Mouse (Mus musculus) megakaryocyte progenitor cell, adult 5-6 weeks (primary cell): ENCODE measurements around the gene Gm40193. TPM values are rescaled to one million over a fixed set of nuclear protein-coding genes. Genes with fewer than 3 reads are reported as not detected.
A peak's percentile ranks its signal among the peaks of the same experiment; 100 is the strongest.

ENCODE experiments used
- ATAC-seq: replicated peaks from 2 replicates; pipeline ENCODE4 v1.8.0; 2016; ENCODE audit warnings: mild to moderate bottlenecking, moderate TSS enrichment, inconsistent platforms; ENCODE audit not compliant: poor library complexity
- total RNA-seq, 2 experiments: library from RNA; stranded (forward) in 1 of 2; stranded (reverse) in 1 of 2; fragments of 157-497, 149-512 nt in 1 of 2; fragments of 200-1000 nt in 1 of 2; gene quantifications; 2 replicates each; pipeline versions ENCODE4 v1.2.3 to v1.2.4; 2015 to 2017

Gene Gm40193
- total RNA-seq (2015) = not detected in 2 replicates
- total RNA-seq (2017) = not detected in 2 replicates

GRCm38 (mm10) chr11:70532839-70533238 lies at the start of gene Gm40193:
Gm40193 (minus strand) TSS chr11:70532939.
- ATAC-seq = no peak

DNA sequence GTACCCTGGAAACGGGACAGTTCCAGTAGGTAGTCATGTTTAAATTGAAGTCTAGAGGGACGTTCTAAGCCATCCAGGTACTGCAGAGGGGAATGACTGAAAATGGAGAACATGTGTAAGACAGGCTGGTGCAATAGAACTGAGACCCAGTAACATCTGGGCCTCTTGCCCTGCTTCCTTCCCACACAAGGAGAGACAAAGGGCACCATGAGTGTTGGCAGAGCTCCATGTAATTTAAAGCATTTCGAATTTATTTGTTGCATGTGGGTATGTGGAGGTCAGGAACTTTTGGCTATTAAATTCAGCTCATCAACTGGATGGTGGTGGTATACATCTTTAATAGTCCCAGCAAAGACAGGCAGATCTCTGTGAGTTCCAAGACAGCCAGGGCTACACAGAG lies 49.5 kb upstream of the Gm40193 start:
- ATAC-seq = no peak

DNA sequence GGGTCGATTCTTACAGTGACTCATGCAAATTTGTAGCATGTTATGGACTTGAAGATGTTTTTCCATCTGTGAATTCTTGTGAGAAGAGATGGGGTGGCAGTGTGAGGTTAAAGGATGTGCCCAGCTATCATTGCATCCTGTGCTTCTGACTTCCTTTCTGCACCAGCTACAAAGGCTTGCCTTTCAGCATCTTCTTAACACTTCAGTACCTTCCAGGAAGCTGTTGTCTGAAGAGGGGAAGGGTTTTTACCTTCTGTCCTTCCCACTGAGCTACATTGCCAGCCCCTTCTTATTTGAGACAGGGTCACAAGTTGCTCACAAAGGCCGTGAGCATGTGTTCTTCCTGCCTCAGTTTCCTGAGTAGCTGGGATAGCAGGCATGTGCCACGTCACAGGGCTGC lies 48.2 kb upstream of the Gm40193 start:
- ATAC-seq = no peak

DNA sequence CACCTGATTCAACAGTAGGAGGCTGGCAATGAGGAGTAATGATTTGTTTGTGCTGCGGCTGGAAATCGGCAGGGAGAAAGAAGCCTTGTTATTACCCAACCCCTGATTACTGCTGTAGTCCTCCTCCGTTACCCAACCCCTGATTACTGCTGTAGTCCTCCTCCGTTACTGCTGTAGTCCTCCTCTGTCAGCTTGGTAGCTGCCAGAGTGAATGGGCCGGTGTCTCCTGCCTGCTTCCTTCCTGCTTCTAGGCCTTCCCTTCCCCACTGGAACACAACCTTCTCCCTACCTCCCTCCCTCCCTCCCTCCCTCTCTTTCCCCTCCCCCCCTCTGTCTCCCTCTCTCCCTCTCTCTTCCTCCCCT lies 47.6 kb upstream of the Gm40193 start:
- peak; percentile 33; the same call in 1 of the 2 replicates for ATAC-seq

GRCm38 (mm10) chr11:70579710-70580357 lies 47.1 kb upstream of the Gm40193 start:
- no peak; the same call in 1 of the 2 replicates for ATAC-seq

- ATAC-seq = no peak
Measured at GRCm38 (mm10) chr11:70578962-70579361, 46.2 kb upstream of the Gm40193 start.

- ATAC-seq = no peak
Measured at GRCm38 (mm10) chr11:70577201-70577600, 44.5 kb upstream of the Gm40193 start.

DNA sequence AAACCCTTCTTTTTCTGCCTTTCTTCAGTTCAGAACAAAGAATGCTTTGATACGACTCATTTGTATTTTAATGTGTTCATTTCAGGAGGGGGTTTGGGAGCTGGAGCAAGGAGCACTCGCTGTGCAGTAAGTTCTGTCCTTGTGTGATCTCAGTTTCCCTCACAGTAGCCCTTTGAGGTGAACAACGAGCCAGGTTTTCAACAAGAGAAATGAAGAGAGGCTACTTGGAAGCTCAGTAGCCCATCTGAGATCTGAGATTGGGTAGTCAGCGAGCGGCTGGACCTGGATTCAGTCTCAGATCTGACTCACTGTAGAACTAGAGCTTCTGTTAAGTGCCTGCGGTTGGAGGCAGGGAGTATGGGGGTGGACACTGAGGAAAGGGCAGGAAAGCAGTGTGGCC lies 41.1 kb upstream of the Gm40193 start:
- no peak for ATAC-seq

DNA sequence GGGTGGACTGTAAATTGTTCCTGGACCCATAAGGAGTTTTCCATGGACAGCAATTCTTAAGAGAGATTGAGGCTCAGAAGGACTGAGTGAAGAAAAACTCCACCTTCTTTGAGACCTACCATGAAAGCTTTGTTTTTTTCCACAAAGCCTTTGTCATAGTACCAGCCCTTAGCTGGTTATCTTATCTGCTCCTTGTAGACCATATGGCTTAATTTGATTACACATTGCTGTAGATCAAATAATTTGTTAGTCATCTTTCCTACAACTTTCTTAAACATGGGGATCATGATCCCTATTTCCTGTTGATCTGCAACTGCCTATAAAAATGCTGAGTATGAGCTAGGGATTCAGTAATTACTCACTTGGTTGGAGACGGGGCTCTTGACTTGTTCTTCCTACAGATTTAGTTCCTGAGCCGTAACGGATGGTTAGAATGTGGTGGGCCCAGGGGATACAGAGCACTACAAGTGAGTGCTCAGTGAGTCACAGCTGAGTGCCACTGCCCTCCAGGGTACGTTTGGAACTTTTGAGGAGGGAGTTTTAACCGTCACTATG lies 39.7 kb upstream of the Gm40193 start:
- 0 out of 2 replicates have a peak, but pooled peaks have one; percentile 34 for ATAC-seq

- no peak for ATAC-seq
Measured at GRCm38 (mm10) chr11:70571641-70572040, 38.9 kb upstream of the Gm40193 start.

- ATAC-seq = peak; percentile 94
Measured at GRCm38 (mm10) chr11:70570614-70571013, 37.9 kb upstream of the Gm40193 start.

DNA sequence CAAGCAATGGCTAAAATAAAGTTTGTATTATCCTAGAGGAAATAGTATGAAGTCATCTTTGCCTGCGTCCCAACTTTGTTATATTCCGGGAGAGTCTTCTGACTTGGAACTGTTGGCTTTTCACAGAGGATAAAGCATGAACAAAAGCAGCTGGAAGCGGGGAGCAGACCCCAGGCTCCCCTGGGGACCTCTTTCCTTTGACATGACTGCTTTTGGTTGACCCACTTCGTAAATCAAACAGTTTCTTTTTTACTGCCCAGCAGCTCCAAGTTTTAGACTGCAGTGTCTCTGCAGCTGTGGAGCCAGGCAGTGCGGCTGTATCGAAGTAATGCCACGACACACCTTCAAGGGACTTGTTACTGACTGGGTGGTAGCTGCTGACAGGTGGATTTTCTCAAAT lies 33.8 kb upstream of the Gm40193 start:
- no peak for ATAC-seq

DNA sequence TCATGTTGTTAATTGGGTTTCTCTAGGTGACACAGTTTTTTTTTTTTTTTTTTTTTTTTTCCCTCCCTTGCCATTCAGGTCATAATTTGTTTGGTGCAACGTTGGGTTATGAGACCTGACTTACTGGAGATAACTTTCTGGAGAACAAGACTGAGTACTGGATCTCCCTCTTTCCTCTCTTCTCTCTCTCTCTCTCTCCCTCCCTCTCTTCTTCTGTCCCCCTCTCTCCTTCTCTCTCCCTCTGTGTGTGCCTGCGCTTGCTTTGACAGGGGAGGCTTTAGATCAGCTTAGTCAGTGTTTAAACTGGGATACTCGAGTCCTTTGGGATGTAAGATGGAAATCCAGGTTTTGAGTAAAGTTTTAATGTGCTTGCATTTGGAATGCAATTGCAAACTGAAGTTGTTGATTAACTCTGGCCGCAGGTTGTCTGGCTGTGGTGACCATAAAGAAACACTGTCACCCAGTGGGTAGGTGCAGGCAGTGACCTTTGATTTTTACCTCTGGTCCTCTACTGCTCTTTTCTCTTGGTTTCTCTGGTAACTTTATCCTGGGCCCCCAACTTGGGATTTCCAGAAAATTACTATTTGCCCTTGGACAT lies 31.6 kb upstream of the Gm40193 start:
- no peak for ATAC-seq

GRCm38 (mm10) chr11:70563470-70564275 lies 30.9 kb upstream of the Gm40193 start:
- peak; percentile 14; the same call in 1 of the 2 replicates for ATAC-seq

DNA sequence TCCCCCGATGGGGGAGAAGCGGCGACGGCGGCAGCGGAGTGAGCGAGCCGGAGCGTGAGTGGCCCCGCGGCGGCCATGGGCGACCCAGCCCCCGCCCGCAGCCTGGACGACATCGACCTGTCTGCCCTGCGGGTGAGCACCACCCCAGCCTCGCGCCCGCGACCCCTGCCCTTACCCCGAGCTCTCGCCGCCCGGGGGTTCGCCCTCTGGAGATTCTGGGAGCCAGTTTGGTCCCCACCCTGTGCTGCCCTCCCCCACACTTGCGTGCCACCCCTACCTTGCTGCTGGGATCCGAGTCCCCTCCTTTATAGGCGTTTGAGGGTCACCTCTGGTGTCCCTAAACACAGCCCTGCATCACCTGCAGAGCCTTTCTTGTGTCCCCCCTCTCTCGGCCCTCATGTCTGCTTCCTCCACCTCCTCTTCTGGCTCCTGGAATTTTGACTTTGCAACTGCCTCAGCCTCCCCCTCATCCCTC lies 30.3 kb upstream of the Gm40193 start:
- no peak for ATAC-seq

DNA sequence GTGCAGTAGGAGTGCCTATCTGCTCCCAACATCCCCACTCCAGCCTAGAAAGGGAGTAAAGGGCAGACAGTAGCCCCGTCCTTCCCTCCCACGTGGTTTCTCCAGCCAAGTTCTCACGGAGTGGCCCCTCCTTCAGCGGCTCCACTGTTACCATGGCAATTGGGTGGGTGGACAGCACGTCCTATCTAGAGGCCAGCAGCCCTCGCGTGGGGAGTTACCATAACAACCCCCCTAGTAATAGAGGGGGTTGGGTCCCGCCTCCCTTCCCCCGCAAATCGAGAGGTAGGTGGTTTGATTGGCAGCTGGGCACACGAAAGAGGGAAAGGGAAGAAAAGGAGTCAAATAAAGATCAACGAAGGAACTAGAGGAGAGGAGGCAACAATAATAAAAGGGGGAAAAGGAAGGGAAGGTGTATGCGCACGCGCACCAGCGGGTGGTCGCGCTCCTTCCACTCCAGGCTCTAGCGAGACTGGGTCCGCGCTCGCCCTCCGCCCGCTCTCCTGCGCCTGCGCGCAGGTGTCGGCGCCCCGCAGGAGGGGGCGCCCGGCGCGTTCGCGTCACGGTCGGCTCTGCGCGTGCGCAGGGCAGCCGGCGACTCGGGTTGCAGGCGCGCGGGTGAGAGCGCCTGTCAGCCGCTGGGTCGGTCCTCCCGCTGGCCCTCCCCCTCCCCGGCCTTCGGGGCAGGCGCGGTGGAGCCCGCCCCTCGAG lies 29.7 kb upstream of the Gm40193 start, which contains the start of gene Mink1:
TSS of gene Mink1 (plus strand) at position 595 of the 708 bp plus-strand sequence.
- peak; percentile 63 for ATAC-seq

DNA sequence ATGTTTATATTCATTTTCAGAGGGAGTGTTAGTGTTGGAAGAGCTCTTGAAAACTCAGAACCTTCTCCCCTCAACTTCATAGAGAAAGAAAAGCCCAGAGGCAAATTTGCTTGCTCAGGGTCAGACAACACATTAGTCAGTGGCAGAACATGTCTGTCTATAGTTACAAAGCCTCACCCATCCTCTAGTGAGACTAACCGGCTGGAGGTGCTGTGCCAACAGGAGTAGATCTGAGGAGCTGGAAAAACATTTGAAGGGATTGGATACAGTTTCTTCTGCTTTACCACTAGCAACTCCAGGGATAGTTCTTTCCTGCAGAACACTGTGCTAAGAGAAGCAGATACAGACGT lies 29.2 kb upstream of the Gm40193 start:
- ATAC-seq = no peak

DNA sequence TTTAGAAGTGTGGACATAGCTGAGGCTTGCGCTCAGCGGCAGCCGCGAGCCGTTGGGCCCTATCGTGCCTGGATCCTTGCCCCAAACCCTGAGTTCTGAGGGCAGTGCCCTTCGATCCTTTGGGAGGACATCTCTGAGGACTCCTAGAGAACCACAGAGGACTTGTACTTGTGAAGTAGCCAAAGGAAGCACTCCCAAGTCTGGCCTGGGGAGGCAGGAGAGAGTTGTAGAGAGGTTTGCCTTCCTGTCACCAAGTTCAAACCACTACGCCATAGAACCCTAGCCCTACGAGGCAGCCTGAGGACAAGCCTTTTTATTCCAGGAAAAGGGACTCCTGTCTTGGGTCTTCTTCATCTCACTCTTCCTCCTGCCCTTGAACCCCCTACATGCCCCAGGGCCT lies 24.8 kb upstream of the Gm40193 start:
- peak; percentile 52; the same call in 1 of the 2 replicates for ATAC-seq

- ATAC-seq = no peak
Measured at GRCm38 (mm10) chr11:70553940-70554339, 21.2 kb upstream of the Gm40193 start.

DNA sequence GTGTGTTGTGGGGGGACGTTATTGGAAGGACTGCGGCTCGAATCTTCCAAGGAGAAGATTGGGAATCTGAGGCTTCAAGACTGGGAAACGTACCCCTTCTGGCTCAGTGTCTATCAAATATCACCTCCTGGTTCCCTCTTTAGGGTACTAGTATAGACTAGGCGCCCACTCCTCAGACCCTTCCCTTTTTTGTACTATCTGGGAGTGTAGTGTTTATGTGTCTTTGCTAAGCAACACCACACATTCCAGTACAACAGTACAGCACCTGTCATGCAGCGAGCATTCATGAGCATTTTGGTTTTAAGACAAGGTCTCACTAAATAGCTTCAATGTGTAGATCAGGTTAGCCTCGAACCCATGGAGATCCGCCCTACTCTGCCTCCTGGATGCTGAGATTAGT lies 18.8 kb upstream of the Gm40193 start:
- no peak for ATAC-seq

DNA sequence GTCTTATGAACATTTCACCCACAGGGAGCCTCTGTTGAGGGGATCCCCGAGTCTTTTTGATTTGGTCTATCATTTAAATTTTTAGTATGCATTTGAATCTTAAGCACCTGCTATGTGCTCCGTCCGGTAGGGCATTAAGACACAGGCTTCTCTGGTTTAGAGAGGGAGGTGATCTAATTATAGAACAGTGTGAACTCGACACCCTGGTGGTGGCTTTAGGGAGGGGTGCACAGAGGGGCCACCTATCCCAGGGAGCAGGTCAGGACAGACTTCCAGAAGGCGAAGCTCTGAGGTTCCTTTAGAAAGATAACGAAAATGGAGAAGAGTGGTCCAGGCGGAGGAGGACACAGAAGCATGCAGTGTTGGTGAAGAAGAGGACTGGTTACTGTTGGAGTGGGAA lies 11.8 kb upstream of the Gm40193 start:
- no peak for ATAC-seq
